Mouse (Mus musculus) lung, embryonic 14.5 days (tissue): Measurements from ENCODE around the gene Angptl8. TPM values are rescaled to one million over a fixed set of nuclear protein-coding genes. Genes with fewer than 3 reads are reported as not detected.
"Not testable (repeated sequence)": the region's sequence is repeated elsewhere in the genome, so short reads cannot be mapped to it uniquely, and the experiment has no call there.

ENCODE experiments used
- ATAC-seq: fragments of 200-750 bp; cut with Nextera tagmentation; 2 replicates; pipeline ENCODE4 v1.8.0; 2017; ENCODE audit warnings: mild to moderate bottlenecking, moderate TSS enrichment, moderate library complexity; ENCODE audit not compliant: insufficient read depth
- DNase-seq: peaks from one replicate; pipeline ENCODE4 v3.0.0-alpha.2; 2015
- H3K27ac ChIP-seq: fragments of 300-500 bp; sonication (generic); 2 replicates; pipeline ENCODE4 v1.5.1; 2014; ENCODE audit warnings: low read depth, mild to moderate bottlenecking, moderate library complexity
- H3K27me3 ChIP-seq: fragments of 300-500 bp; sonication (generic); 2 replicates; pipeline ENCODE4 v1.6.1; 2014; ENCODE audit warnings: low read length, control low read depth; ENCODE audit not compliant: insufficient read depth
- H3K36me3 ChIP-seq: fragments of 300-500 bp; sonication (generic); 2 replicates; pipeline ENCODE4 v1.6.1; 2014; ENCODE audit warnings: control low read depth; ENCODE audit not compliant: insufficient read depth
- H3K4me1 ChIP-seq: fragments of 300-500 bp; sonication (generic); 2 replicates; pipeline ENCODE4 v1.6.1; 2014; ENCODE audit warnings: antibody characterized with exemption, control low read depth; ENCODE audit not compliant: insufficient read depth
- H3K4me2 ChIP-seq: fragments of 300-500 bp; sonication (generic); 2 replicates; pipeline ENCODE4 v1.6.1; 2014; ENCODE audit warnings: mild to moderate bottlenecking
- H3K4me3 ChIP-seq: fragments of 300-500 bp; sonication (generic); 2 replicates; pipeline ENCODE4 v1.5.1; 2014; ENCODE audit warnings: low read depth, low read length
- H3K9ac ChIP-seq: fragments of 300-500 bp; sonication (generic); 2 replicates; pipeline ENCODE4 v1.6.1; 2014
- H3K9me3 ChIP-seq: fragments of 300-500 bp; sonication (generic); 2 replicates; pipeline ENCODE4 v1.6.1; 2016; ENCODE audit warnings: low read depth, low read length, control low read depth
- CTCF ChIP-seq: IDR thresholded peaks from 2 replicates; pipeline ENCODE4 v1.5.1; 2016; ENCODE audit warnings: antibody characterized with exemption, low read depth
- WGBS: fragments of 180-500 bp; shearing (Covaris S2); extraction: QIAGEN DNeasy Blood & Tissue Kit; methylation state at CpG from one replicate; pipeline ENCODE4 v1.1.7; 2014; 5-methylcytosine and 5-hydroxymethylcytosine counted together
- microRNA-seq: library from miRNA; unstranded; fragments of <30 nt; microRNA quantifications from one replicate; pipeline ENCODE4, GENCODE M21; 2016; ENCODE audit warnings: borderline number of aligned reads
- polyA plus RNA-seq: library from polyadenylated mRNA; unstranded; fragments of >200 nt; fragmentation: Nextera tagmentation; extraction: Ambion mirVana; gene quantifications from 2 replicates; pipeline ENCODE4 v1.2.1, GENCODE M21; 2014

Angptl8 gene
- polyA plus RNA-seq, 1 experiment from 2014 or later: 1.3 TPM

DNA sequence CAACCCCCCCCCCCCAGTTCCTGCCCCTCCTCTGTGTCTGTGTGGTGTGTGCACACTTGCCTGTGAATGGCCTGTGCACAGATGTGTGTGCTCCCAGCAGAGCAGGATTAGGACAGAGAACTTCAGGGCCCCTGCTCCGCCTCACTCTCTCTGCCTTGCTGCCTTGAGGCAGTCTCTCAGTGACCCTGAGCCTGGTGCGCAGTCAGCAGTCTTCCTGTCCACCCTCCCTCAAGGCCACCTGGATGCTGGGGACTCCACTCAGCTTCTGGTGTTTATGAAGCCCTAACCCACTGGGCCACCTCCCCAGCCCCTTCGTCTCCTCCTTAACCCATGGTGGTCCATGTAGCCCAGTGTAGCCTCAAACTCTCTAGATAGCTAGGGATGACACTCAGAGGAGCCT lies 32.4 kb downstream of the Angptl8 start:
- no peak for TF ChIP-seq CTCF
- Histone ChIP-seq H3K9me3 (no peaks in the 10 kb centered on the region), H3K27me3 (no peaks in the 10 kb centered on the region), H3K4me1 (no peaks in the 10 kb centered on the region), H3K9ac (no peak overlapping the region), H3K36me3 (no peaks in the 10 kb centered on the region), H3K27ac (no peak overlapping the region), H3K4me2 (no peak overlapping the region), H3K4me3 (no peak overlapping the region)
- ATAC-seq: no peak
- DNase-seq: no peak
- WGBS: 74% methylated on average over 3 of the region's 3 CpGs

DNA sequence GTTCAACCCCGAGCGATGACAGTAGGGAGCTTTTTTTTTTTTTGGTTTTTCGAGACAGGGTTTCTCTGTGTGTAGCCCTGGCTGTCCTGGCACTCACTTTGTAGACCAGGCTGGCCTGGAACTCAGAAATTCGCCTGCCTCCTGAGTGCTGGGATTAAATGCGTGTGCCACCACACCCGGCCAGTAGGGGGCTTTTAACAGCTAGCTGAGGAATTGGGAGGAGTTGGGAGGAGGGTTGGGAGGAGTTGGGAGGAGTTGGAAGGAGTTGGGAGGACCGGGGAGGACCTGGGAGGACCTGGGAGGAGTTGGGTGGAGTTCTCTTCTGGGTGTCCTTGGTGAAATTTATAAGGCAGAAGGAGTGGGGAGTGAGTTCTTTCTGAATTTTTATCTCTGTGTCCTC lies 34.0 kb downstream of the Angptl8 start:
- not testable (repeated sequence) for H3K36me3 ChIP-seq, H3K4me3 ChIP-seq, H3K4me2 ChIP-seq, H3K27me3 ChIP-seq, ATAC-seq, H3K27ac ChIP-seq, H3K9ac ChIP-seq, H3K4me1 ChIP-seq, H3K9me3 ChIP-seq
- WGBS: 55% methylated on average over 7 of the region's 7 CpGs
- peak; percentile 56 for DNase-seq
- TF ChIP-seq CTCF: peak; percentile 62

DNA sequence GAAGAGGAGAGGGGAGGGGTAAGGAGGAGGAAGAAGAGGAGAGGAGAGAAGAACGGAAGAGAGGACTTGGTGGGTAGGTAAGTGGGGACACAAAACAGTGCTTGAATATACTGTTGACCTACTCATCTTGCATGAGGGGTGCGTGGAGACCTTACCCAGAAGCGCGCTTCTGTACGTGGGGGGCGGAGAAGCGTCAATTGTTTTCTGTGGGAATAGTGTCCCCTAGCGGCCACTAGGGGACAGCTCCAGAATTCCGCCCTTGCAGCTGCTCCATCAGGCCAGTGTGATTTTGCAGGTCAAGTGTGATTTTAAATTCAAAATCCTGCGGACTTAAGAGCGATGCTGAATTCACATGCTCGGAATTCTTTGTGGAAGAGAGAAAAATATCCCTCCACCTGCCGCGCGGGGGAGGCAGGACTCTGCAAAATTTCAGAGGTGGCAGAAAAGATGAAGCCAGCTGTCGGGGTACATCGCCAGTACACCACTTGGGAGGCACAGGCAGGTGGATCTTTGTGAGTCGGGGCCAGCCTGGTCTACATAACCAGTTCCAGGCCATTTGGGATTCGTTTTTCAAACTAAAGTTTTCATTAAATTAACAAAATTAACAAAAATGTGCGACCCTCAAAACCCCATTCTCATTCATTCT lies 35.7 kb downstream of the Angptl8 start:
- 13% methylated on average over 20 of the region's 20 CpGs for WGBS
- TF ChIP-seq CTCF: peak; percentile 89
- Histone ChIP-seq H3K9me3 (no peaks in the 10 kb centered on the region), H3K27ac (no peak overlapping the region), H3K9ac (no peak overlapping the region), H3K4me3 (no peak overlapping the region), H3K4me1 (no peaks in the 10 kb centered on the region), H3K36me3 (no peaks in the 10 kb centered on the region), H3K27me3 (no peaks in the 10 kb centered on the region), H3K4me2 (peak overlapping the region; percentile 30; the same call in 1 of the 2 replicates)
- DNase-seq (peak; percentile 85), ATAC-seq (peak; percentile 54; the same call in 1 of the 2 replicates)

DNA sequence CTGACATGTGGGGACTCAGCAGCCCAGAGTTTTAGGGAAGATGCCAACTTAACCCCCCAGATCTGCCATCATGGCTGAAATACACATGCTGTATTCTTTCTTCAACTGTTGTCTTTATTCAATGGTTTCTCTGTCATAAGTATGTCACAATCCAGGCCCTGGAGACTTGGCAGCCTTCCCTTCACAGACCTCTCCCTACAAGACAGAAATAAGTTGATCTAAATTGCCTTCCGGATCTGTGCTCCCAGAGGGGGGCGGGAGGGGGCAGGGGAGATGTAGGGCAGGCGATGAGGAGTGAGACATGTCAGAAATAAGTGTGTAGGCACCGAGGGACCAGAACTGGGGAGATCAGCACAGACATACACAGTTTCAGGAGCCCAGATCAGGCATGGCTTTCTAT lies 36.9 kb downstream of the Angptl8 start:
- Histone ChIP-seq H3K4me3 (no peak overlapping the region), H3K27me3 (no peaks in the 10 kb centered on the region), H3K27ac (no peak overlapping the region), H3K9me3 (no peaks in the 10 kb centered on the region), H3K4me1 (no peaks in the 10 kb centered on the region), H3K36me3 (no peaks in the 10 kb centered on the region), H3K9ac (no peak overlapping the region), H3K4me2 (no peak overlapping the region)
- peak; percentile 21 for DNase-seq
- 52% methylated on average over 4 of the region's 4 CpGs for WGBS
- no peak for TF ChIP-seq CTCF
- no peak for ATAC-seq

DNA sequence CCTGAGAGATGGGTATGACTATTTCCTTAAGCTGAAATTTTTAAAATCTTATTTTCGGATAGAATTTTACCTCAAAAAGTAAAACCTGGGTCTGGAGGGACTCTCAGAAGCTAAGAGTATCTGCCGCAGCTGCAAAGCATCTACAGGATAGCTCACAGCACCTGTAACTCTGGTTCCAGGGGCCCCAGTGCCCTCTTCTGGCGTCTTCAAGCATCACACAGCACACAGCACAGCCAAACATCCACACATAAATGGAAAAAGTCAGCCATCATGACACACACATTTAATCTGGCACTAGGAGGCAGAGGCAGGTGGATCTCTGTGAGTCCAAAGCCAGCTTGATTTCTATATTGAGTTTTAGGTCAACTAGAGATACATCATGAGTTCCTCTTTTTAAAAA lies 41.3 kb downstream of the Angptl8 start:
- TF ChIP-seq CTCF: no peak
- ATAC-seq (no peak), DNase-seq (no peak)
- no peak overlapping the region for H3K27ac ChIP-seq
- no peak overlapping the region for H3K4me2 ChIP-seq
- H3K9ac ChIP-seq: no peak overlapping the region
- no peaks in the 10 kb centered on the region for H3K36me3 ChIP-seq
- no peak overlapping the region for H3K4me3 ChIP-seq
- no peaks in the 10 kb centered on the region for H3K27me3 ChIP-seq
- 56% methylated on average over 3 of the region's 3 CpGs for WGBS
- no peaks in the 10 kb centered on the region for H3K4me1 ChIP-seq
- no peaks in the 10 kb centered on the region for H3K9me3 ChIP-seq

Small RNAs within 50 kb of the gene (microRNA-seq; reads per million reads assigned to microRNA genes)
- gene Mir7083: 9.3 reads per million, percentile 24 among the genes with 10 or more reads in this experiment

Other genes with a start within 250 kb of the Angptl8 start
- 35.6 and 36.3 TPM in 2 replicates for gene Timm29, start 242.8 kb upstream of the Angptl8 start, polyA plus RNA-seq
- 17.0 and 17.9 TPM in 2 replicates for gene Yipf2, start 242.7 kb upstream of the Angptl8 start, polyA plus RNA-seq
- gene Smarca4, start 219.3 kb upstream of the Angptl8 start, polyA plus RNA-seq: 106 and 114 TPM in 2 replicates
- gene Ldlr, start 112.0 kb upstream of the Angptl8 start, polyA plus RNA-seq: 24.2 and 24.4 TPM in 2 replicates
- gene Spc24, start 75.2 kb upstream of the Angptl8 start, polyA plus RNA-seq: 159 and 173 TPM in 2 replicates
- gene Kank2, start 36.8 kb upstream of the Angptl8 start, polyA plus RNA-seq: 16.4 TPM in 2 replicates
- 52.3 and 60.9 TPM in 2 replicates for gene Dock6, start 17.1 kb downstream of the Angptl8 start, polyA plus RNA-seq
- 8.6 and 8.8 TPM in 2 replicates for gene Rab3d, start 82.7 kb downstream of the Angptl8 start, polyA plus RNA-seq
- 2.8 and 4.9 TPM in 2 replicates for gene Ccdc159, start 92.0 kb downstream of the Angptl8 start, polyA plus RNA-seq
- 39.5 and 40.1 TPM in 2 replicates for gene Tmem205, start 92.0 kb downstream of the Angptl8 start, polyA plus RNA-seq
- 7.7 and 10.2 TPM in 2 replicates for gene Plppr2, start 101.5 kb downstream of the Angptl8 start, polyA plus RNA-seq
- gene Swsap1, start 120.2 kb downstream of the Angptl8 start, polyA plus RNA-seq: 10.2 and 12.2 TPM in 2 replicates
- 5.3 and 6.4 TPM in 2 replicates for gene Epor, start 128.0 kb downstream of the Angptl8 start, polyA plus RNA-seq
- 3.8 and 5.5 TPM in 2 replicates for gene Rgl3, start 153.9 kb downstream of the Angptl8 start, polyA plus RNA-seq
- 1.4 and 1.5 TPM in 2 replicates for gene Ccdc151, start 167.1 kb downstream of the Angptl8 start, polyA plus RNA-seq
- 94.4 and 107 TPM in 2 replicates for gene Prkcsh, start 167.3 kb downstream of the Angptl8 start, polyA plus RNA-seq
- 0.12 and 0.43 TPM in 2 replicates for gene Elavl3, start 216.5 kb downstream of the Angptl8 start, polyA plus RNA-seq
- gene Gm49318, start 235.7 kb downstream of the Angptl8 start, polyA plus RNA-seq: not detected in 2 replicates
- gene Zfp653, start 235.9 kb downstream of the Angptl8 start, polyA plus RNA-seq: 10.7 and 12.4 TPM in 2 replicates
- 31.0 and 33.5 TPM in 2 replicates for gene Ecsit, start 249.9 kb downstream of the Angptl8 start, polyA plus RNA-seq